Comparison of ENCODE assay signal across 33 mouse cellular contexts in the genomic region with DNA sequence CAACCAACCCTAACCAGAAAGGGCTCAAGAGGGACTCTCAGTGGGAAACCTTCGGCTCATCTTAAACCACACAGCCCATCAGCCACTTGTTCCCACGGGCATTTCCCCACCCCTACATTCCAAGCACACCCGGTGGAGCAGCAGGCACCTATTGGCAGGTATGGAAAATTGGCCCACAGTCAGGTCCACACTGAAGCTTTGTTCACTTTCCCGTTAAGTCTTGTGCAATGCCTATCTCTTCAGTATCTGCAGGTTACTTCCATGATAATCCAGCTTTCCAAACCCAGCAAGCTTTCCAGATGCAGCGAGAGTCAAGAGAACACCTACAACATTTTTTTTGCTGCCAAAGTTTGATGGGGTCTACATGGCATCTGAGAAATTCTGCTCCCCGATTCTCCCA. TPM values are rescaled to one million over a fixed set of nuclear protein-coding genes. Genes with fewer than 3 reads are reported as not detected.
"Had no signal": no experiment of that assay in that cellular context is flagged by ENCODE, and none has a peak within 500 bp of the region (broad histone marks: within the 10 kb centered on the region; RNA-seq: fewer than 3 reads in every experiment).

No protein-coding gene starts in this region.

- H3K4me2 ChIP-seq: embryonic facial prominence, embryonic 12.5 days; embryonic facial prominence, embryonic 13.5 days; embryonic facial prominence, embryonic 15.5 days; forebrain, embryonic 12.5 days; forebrain, embryonic 13.5 days; forebrain, embryonic 15.5 days had no signal

- H3K27ac ChIP-seq: embryonic facial prominence, embryonic 10.5 days; embryonic facial prominence, embryonic 12.5 days; embryonic facial prominence, embryonic 13.5 days; embryonic facial prominence, embryonic 15.5 days; forebrain, embryonic 10.5 days; forebrain, embryonic 12.5 days; forebrain, embryonic 13.5 days; forebrain, embryonic 15.5 days; gastrocnemius, adult 2 months; heart, adult 2 months had no signal

- H3K9ac ChIP-seq: embryonic facial prominence, embryonic 12.5 days; embryonic facial prominence, embryonic 13.5 days; embryonic facial prominence, embryonic 15.5 days; forebrain, embryonic 12.5 days; forebrain, embryonic 13.5 days; forebrain, embryonic 15.5 days; forebrain, postnatal 0 days had no signal

- H3K27me3 ChIP-seq: embryonic facial prominence, embryonic 12.5 days; embryonic facial prominence, embryonic 13.5 days; embryonic facial prominence, embryonic 15.5 days; forebrain, embryonic 12.5 days; forebrain, embryonic 13.5 days; forebrain, embryonic 15.5 days had no signal

- H3K36me3 ChIP-seq: embryonic facial prominence, embryonic 12.5 days; embryonic facial prominence, embryonic 13.5 days; embryonic facial prominence, embryonic 15.5 days; forebrain, embryonic 10.5 days; forebrain, embryonic 12.5 days; forebrain, embryonic 15.5 days had no signal

- H3K4me1 ChIP-seq: embryonic facial prominence, embryonic 10.5 days; embryonic facial prominence, embryonic 12.5 days; embryonic facial prominence, embryonic 13.5 days; forebrain, embryonic 10.5 days; forebrain, embryonic 12.5 days; forebrain, embryonic 13.5 days; forebrain, embryonic 15.5 days had no signal

- H3K9me3 ChIP-seq: embryonic facial prominence, embryonic 10.5 days; embryonic facial prominence, embryonic 12.5 days; embryonic facial prominence, embryonic 13.5 days; embryonic facial prominence, embryonic 15.5 days; forebrain, embryonic 10.5 days; forebrain, embryonic 12.5 days; forebrain, embryonic 13.5 days; forebrain, embryonic 15.5 days had no signal

- DNase-seq: cerebellum, adult 2 months; cerebellum, adult 8-10 months; cerebellum, adult 9-10 months; cerebellum, adult 9-11 months; cerebellum, postnatal 10 days; cerebellum, postnatal 14 days; cerebellum, postnatal 25 days; cerebellum, postnatal 36 days; embryo, embryonic 11 days; forebrain, postnatal 0 days; gastrocnemius, adult 2 months; gastrocnemius, postnatal 10 days; gastrocnemius, postnatal 14 days; gastrocnemius, postnatal 25 days; gastrocnemius, postnatal 36 days; heart, adult 11 months; heart, adult 18-20 months; heart, adult 2 months had no signal

- ATAC-seq: forebrain, embryonic 13.5 days; forebrain, embryonic 14.5 days; forebrain, embryonic 15.5 days; forebrain, embryonic 16.5 days; forebrain, postnatal 0 days had no signal

- H3K4me3 ChIP-seq: embryonic facial prominence, embryonic 10.5 days; embryonic facial prominence, embryonic 12.5 days; embryonic facial prominence, embryonic 13.5 days; embryonic facial prominence, embryonic 15.5 days; erythroblast, embryonic 14.5 days; forebrain, embryonic 10.5 days; forebrain, embryonic 12.5 days; forebrain, embryonic 13.5 days; forebrain, embryonic 15.5 days; gastrocnemius, adult 2 months; heart, adult 2 months had no signal

RNA-seq across cellular contexts. Expression of a gene that starts 15.2 kb away (rescaled TPM):
- total RNA-seq: common myeloid progenitor, adult 5-6 weeks; gastrocnemius, adult 18-20 months; gastrocnemius, adult 2 months; gastrocnemius, postnatal 10 days; gastrocnemius, postnatal 14 days; gastrocnemius, postnatal 25 days; gastrocnemius, postnatal 36 days; gastrocnemius, postnatal 4 days; granulocyte monocyte progenitor cell, adult 5-6 weeks had no signal
- polyA plus RNA-seq: erythroblast, embryonic 14.5 days had no signal
